Mouse (Mus musculus): ENCODE data around the gene Cabp4. TPM values are rescaled to one million over a fixed set of nuclear protein-coding genes. Genes with fewer than 3 reads are reported as not detected.

The Cabp4 gene
- polyA plus RNA-seq, 1 experiment, result 0.17 TPM

GRCm38 (mm10) chr19:4092750-4093149 lies 51.1 kb downstream of the Cabp4 start:
- TF ChIP-seq POLR2A (IDR thresholded peaks at IDR 0.05; ENCODE audit: extremely low read depth, insufficient read depth, low read length), result no peak
- no peak for TF ChIP-seq CTCF (IDR thresholded peaks at IDR 0.05; ENCODE audit: extremely low read depth, insufficient read depth, low read length)

GRCm38 (mm10) chr19:4091383-4091782 lies 52.5 kb downstream of the Cabp4 start:
- Histone ChIP-seq H3K27ac (ENCODE audit: insufficient read depth, low read length) (no peak overlapping the region), H3K4me3 (ENCODE audit: insufficient read depth, low read length) (no peak overlapping the region), H3K4me1 (ENCODE audit: control insufficient read depth, insufficient read depth, low read length) (no peaks in the 10 kb centered on the region)
- TF ChIP-seq CTCF (IDR thresholded peaks at IDR 0.05; ENCODE audit: extremely low read depth, insufficient read depth, low read length) (no peak), POLR2A (IDR thresholded peaks at IDR 0.05; ENCODE audit: extremely low read depth, insufficient read depth, low read length) (no peak)

More at GRCm38 (mm10) chr19:4092750-4093149, 51.1 kb downstream of the Cabp4 start:
- no peaks in the 10 kb centered on the region for H3K4me1 ChIP-seq (ENCODE audit: control insufficient read depth, insufficient read depth, low read length)
- no peak overlapping the region for H3K27ac ChIP-seq (ENCODE audit: insufficient read depth, low read length)
- H3K4me3 ChIP-seq (ENCODE audit: insufficient read depth, low read length), result no peak overlapping the region

GRCm38 (mm10) chr19:4090446-4090845 lies 53.4 kb downstream of the Cabp4 start:
- no peak overlapping the region for H3K27ac ChIP-seq (ENCODE audit: insufficient read depth, low read length)
- H3K4me1 ChIP-seq (ENCODE audit: control insufficient read depth, insufficient read depth, low read length), result no peaks in the 10 kb centered on the region
- no peak for TF ChIP-seq CTCF (IDR thresholded peaks at IDR 0.05; ENCODE audit: extremely low read depth, insufficient read depth, low read length)
- no peak for TF ChIP-seq POLR2A (IDR thresholded peaks at IDR 0.05; ENCODE audit: extremely low read depth, insufficient read depth, low read length)
- no peak overlapping the region for H3K4me3 ChIP-seq (ENCODE audit: insufficient read depth, low read length)

- TF ChIP-seq CTCF (IDR thresholded peaks at IDR 0.05; ENCODE audit: extremely low read depth, insufficient read depth, low read length) (no peak), POLR2A (IDR thresholded peaks at IDR 0.05; ENCODE audit: extremely low read depth, insufficient read depth, low read length) (no peak)
- no peak overlapping the region for H3K27ac ChIP-seq (ENCODE audit: insufficient read depth, low read length)
- no peak overlapping the region for H3K4me3 ChIP-seq (ENCODE audit: insufficient read depth, low read length)
- no peaks in the 10 kb centered on the region for H3K4me1 ChIP-seq (ENCODE audit: control insufficient read depth, insufficient read depth, low read length)
Measured at GRCm38 (mm10) chr19:4089128-4089527, 54.7 kb downstream of the Cabp4 start.

- TF ChIP-seq POLR2A (IDR thresholded peaks at IDR 0.05; ENCODE audit: extremely low read depth, insufficient read depth, low read length) (no peak), CTCF (IDR thresholded peaks at IDR 0.05; ENCODE audit: extremely low read depth, insufficient read depth, low read length) (no peak)
- Histone ChIP-seq H3K27ac (ENCODE audit: insufficient read depth, low read length) (no peak overlapping the region), H3K4me3 (ENCODE audit: insufficient read depth, low read length) (no peak overlapping the region), H3K4me1 (ENCODE audit: control insufficient read depth, insufficient read depth, low read length) (no peaks in the 10 kb centered on the region)
Measured at GRCm38 (mm10) chr19:4088146-4088545, 55.7 kb downstream of the Cabp4 start.

GRCm38 (mm10) chr19:4087090-4087489 lies 56.7 kb downstream of the Cabp4 start:
- H3K4me1 ChIP-seq (ENCODE audit: control insufficient read depth, insufficient read depth, low read length), result no peaks in the 10 kb centered on the region
- no peak for TF ChIP-seq POLR2A (IDR thresholded peaks at IDR 0.05; ENCODE audit: extremely low read depth, insufficient read depth, low read length)
- H3K27ac ChIP-seq (ENCODE audit: insufficient read depth, low read length), result no peak overlapping the region
- no peak overlapping the region for H3K4me3 ChIP-seq (ENCODE audit: insufficient read depth, low read length)

- Histone ChIP-seq H3K4me3 (ENCODE audit: insufficient read depth, low read length) (no peak overlapping the region), H3K27ac (ENCODE audit: insufficient read depth, low read length) (no peak overlapping the region), H3K4me1 (ENCODE audit: control insufficient read depth, insufficient read depth, low read length) (no peaks in the 10 kb centered on the region)
- TF ChIP-seq CTCF (IDR thresholded peaks at IDR 0.05; ENCODE audit: extremely low read depth, insufficient read depth, low read length), result no peak
- no peak for TF ChIP-seq POLR2A (IDR thresholded peaks at IDR 0.05; ENCODE audit: extremely low read depth, insufficient read depth, low read length)
Measured at GRCm38 (mm10) chr19:4086156-4086555, 57.7 kb downstream of the Cabp4 start.

Other genes starting within 250 kb of the Cabp4 start
- gene Tcirg1, start 236.9 kb downstream of the Cabp4 start, polyA plus RNA-seq (2012; rRNA removed), result 34.4 and 38.4 TPM in 2 replicates
- 274 and 288 TPM in 2 replicates for gene Ndufs8, start 231.3 kb downstream of the Cabp4 start, polyA plus RNA-seq (2012; rRNA removed)
- gene Aldh3b1, start 214.2 kb downstream of the Cabp4 start, polyA plus RNA-seq (2012; rRNA removed), result 6.9 and 8.1 TPM in 2 replicates
- gene Unc93b1, start 208.8 kb downstream of the Cabp4 start, polyA plus RNA-seq (2012; rRNA removed), result 33.5 and 36.5 TPM in 2 replicates
- not detected in 2 replicates for gene Aldh3b3, start 185.4 kb downstream of the Cabp4 start, polyA plus RNA-seq (2012; rRNA removed)
- gene Aldh3b2, start 171.7 kb downstream of the Cabp4 start, polyA plus RNA-seq (2012; rRNA removed), result 2.1 and 2.4 TPM in 2 replicates
- 4.1 and 4.6 TPM in 2 replicates for gene Acy3, start 157.5 kb downstream of the Cabp4 start, polyA plus RNA-seq (2012; rRNA removed)
- gene Tbx10, start 151.3 kb downstream of the Cabp4 start, polyA plus RNA-seq (2012; rRNA removed), result not detected in 2 replicates
- 4.7 and 7.6 TPM in 2 replicates for gene Nudt8, start 143.5 kb downstream of the Cabp4 start, polyA plus RNA-seq (2012; rRNA removed)
- gene Gm49405, start 143.4 kb downstream of the Cabp4 start, polyA plus RNA-seq (2012; rRNA removed), result 3.1 and 3.2 TPM in 2 replicates
- gene Doc2g, start 140.7 kb downstream of the Cabp4 start, polyA plus RNA-seq (2012; rRNA removed), result 9.4 and 11.7 TPM in 2 replicates
- gene Ndufv1, start 131.2 kb downstream of the Cabp4 start, polyA plus RNA-seq (2012; rRNA removed), result 260 and 262 TPM in 2 replicates
- gene Gstp1, start 106.0 kb downstream of the Cabp4 start, polyA plus RNA-seq (2012; rRNA removed), result 511 and 557 TPM in 2 replicates
- 11.7 and 12.9 TPM in 2 replicates for gene Gstp2, start 98.0 kb downstream of the Cabp4 start, polyA plus RNA-seq (2012; rRNA removed)
- gene Gstp3, start 84.5 kb downstream of the Cabp4 start, polyA plus RNA-seq (2012; rRNA removed), result not detected in 2 replicates
- not detected in 2 replicates for gene Cabp2, start 62.5 kb downstream of the Cabp4 start, polyA plus RNA-seq (2012; rRNA removed)
- 44.3 and 47.3 TPM in 2 replicates for gene Cdk2ap2, start 46.9 kb downstream of the Cabp4 start, polyA plus RNA-seq (2012; rRNA removed)
- 293 and 340 TPM in 2 replicates for gene Pitpnm1, start 44.0 kb downstream of the Cabp4 start, polyA plus RNA-seq (2012; rRNA removed)
- gene Aip, start 18.2 kb downstream of the Cabp4 start, polyA plus RNA-seq (2012; rRNA removed), result 167 and 180 TPM in 2 replicates
- 0.04 TPM in 2 replicates for gene Gpr152, start 4.2 kb downstream of the Cabp4 start, polyA plus RNA-seq (2012; rRNA removed)
- 207 and 236 TPM in 2 replicates for gene Coro1b, start 4.6 kb upstream of the Cabp4 start, polyA plus RNA-seq (2012; rRNA removed)
- 1.3 and 1.6 TPM in 2 replicates for gene Ptprcap, start 9.6 kb upstream of the Cabp4 start, polyA plus RNA-seq (2012; rRNA removed)
- gene Rps6kb2, start 19.3 kb upstream of the Cabp4 start, polyA plus RNA-seq (2012; rRNA removed), result 79.5 and 91.7 TPM in 2 replicates
- gene Carns1, start 31.4 kb upstream of the Cabp4 start, polyA plus RNA-seq (2012; rRNA removed), result 13.4 and 21.4 TPM in 2 replicates
- gene Tbc1d10c, start 47.3 kb upstream of the Cabp4 start, polyA plus RNA-seq (2012; rRNA removed), result 2.2 and 2.4 TPM in 2 replicates
- gene Ppp1ca, start 48.0 kb upstream of the Cabp4 start, polyA plus RNA-seq (2012; rRNA removed), result 385 and 421 TPM in 2 replicates
- 17.3 and 18.4 TPM in 2 replicates for gene Rad9a, start 57.6 kb upstream of the Cabp4 start, polyA plus RNA-seq (2012; rRNA removed)
- 2.4 and 2.8 TPM in 2 replicates for gene Clcf1, start 70.2 kb upstream of the Cabp4 start, polyA plus RNA-seq (2012; rRNA removed)
- gene AC109138.7, start 70.3 kb upstream of the Cabp4 start, polyA plus RNA-seq (2012; rRNA removed), result not detected in 2 replicates
- 38.9 and 39.7 TPM in 2 replicates for gene Pold4, start 87.9 kb upstream of the Cabp4 start, polyA plus RNA-seq (2012; rRNA removed)
- 148 and 177 TPM in 2 replicates for gene Ssh3, start 125.1 kb upstream of the Cabp4 start, polyA plus RNA-seq (2012; rRNA removed)
- 76.1 and 85.9 TPM in 2 replicates for gene Ankrd13d, start 139.1 kb upstream of the Cabp4 start, polyA plus RNA-seq (2012; rRNA removed)
- gene Grk2, start 162.2 kb upstream of the Cabp4 start, polyA plus RNA-seq (2012; rRNA removed), result 220 and 239 TPM in 2 replicates

All from cortical plate, adult 2 months (tissue).